Mouse (Mus musculus) C2C12 (cell line): ENCODE data around the gene Hnrnpa2b1.

ENCODE experiments used
- CTCF ChIP-seq: IDR thresholded peaks from one replicate; pipeline ENCODE4 v1.5.1; 2011; ENCODE audit not compliant: control insufficient read depth, insufficient read depth, insufficient read length
- MAX ChIP-seq: IDR thresholded peaks from one replicate; pipeline ENCODE4 v1.6.1; 2011; ENCODE audit warnings: mild to moderate bottlenecking, control low read depth

GRCm38 (mm10) chr6:51467649-51468048, 2.0 kb downstream of the Hnrnpa2b1 start:
- TF ChIP-seq CTCF (no peak), MAX (no peak)
